Mouse (Mus musculus) spleen, postnatal 4 days (tissue): Measurements from ENCODE around the gene Gdpd1.
"Not testable (repeated sequence)": the region's sequence is repeated elsewhere in the genome, so short reads cannot be mapped to it uniquely, and the experiment has no call there.

Source experiments
- DNase-seq, 2 experiments: peaks; one replicate each; pipeline ENCODE4 v3.0.0; 2022; ENCODE audit warnings: low spot score in 2 of 2

Gdpd1 gene

GRCm38 (mm10) chr11:87073866-87074440, at the start of gene Gdpd1:
Gene Gdpd1 (minus strand): TSS chr11:87074062.
- DNase-seq = peak; percentile 84 to 92

- DNase-seq = no peak
Measured at GRCm38 (mm10) chr11:87121864-87122263, 48.0 kb upstream of the Gdpd1 start.

- no peak for DNase-seq
Measured at GRCm38 (mm10) chr11:87110172-87110909, 36.5 kb upstream of the Gdpd1 start.

GRCm38 (mm10) chr11:87109519-87110171, 35.8 kb upstream of the Gdpd1 start:
- DNase-seq = peak; percentile 41 to 76

- peak; percentile 95 to 96 for DNase-seq
Measured at GRCm38 (mm10) chr11:87108755-87109518, 35.1 kb upstream of the Gdpd1 start, which contains the start of gene Ska2. Gene Ska2 (plus strand): TSS chr11:87109234.

- DNase-seq = no peak
Measured at GRCm38 (mm10) chr11:87108409-87108754, 34.5 kb upstream of the Gdpd1 start, which contains the start of gene Prr11. Gene Prr11 (minus strand): TSS chr11:87108708.

GRCm38 (mm10) chr11:87087142-87087541, 13.3 kb upstream of the Gdpd1 start:
- no peak for DNase-seq

- DNase-seq = peak; percentile 80 to 89
Measured at GRCm38 (mm10) chr11:87086290-87086984, 12.6 kb upstream of the Gdpd1 start, which contains the start of gene Smg8. Gene Smg8 (minus strand): TSS chr11:87086774.

- DNase-seq = no peak
Measured at GRCm38 (mm10) chr11:87085461-87085860, 11.6 kb upstream of the Gdpd1 start.

GRCm38 (mm10) chr11:87083712-87084111, 9.8 kb upstream of the Gdpd1 start:
- no peak for DNase-seq

- peak; percentile 62 to 78 for DNase-seq
Measured at GRCm38 (mm10) chr11:87073343-87073865, 458 bp downstream of the Gdpd1 start.

- DNase-seq = no peak
Measured at GRCm38 (mm10) chr11:87062087-87062486, 11.8 kb downstream of the Gdpd1 start.

- DNase-seq = no peak
Measured at GRCm38 (mm10) chr11:87060410-87060809, 13.5 kb downstream of the Gdpd1 start.

- no peak for DNase-seq
Measured at GRCm38 (mm10) chr11:87056286-87056685, 17.6 kb downstream of the Gdpd1 start.

GRCm38 (mm10) chr11:87048900-87049299, 25.0 kb downstream of the Gdpd1 start:
- not testable (repeated sequence) for DNase-seq

- DNase-seq = peak in 1 of 2 experiments; percentile 29
Measured at GRCm38 (mm10) chr11:87046968-87047367, 26.9 kb downstream of the Gdpd1 start.

GRCm38 (mm10) chr11:87043052-87043451, 30.8 kb downstream of the Gdpd1 start:
- no peak for DNase-seq

- no peak for DNase-seq
Measured at GRCm38 (mm10) chr11:87039307-87039963, 34.4 kb downstream of the Gdpd1 start.

- DNase-seq = no peak
Measured at GRCm38 (mm10) chr11:87036180-87036579, 37.7 kb downstream of the Gdpd1 start.

- DNase-seq = no peak
Measured at GRCm38 (mm10) chr11:87028212-87028611, 45.6 kb downstream of the Gdpd1 start.
